Mouse (Mus musculus) neural tube, embryonic 15.5 days (tissue): ENCODE measurements around the gene Tmem132a. TPM values are rescaled to one million over a fixed set of nuclear protein-coding genes. Genes with fewer than 3 reads are reported as not detected.
A peak's percentile ranks its signal among the peaks of the same experiment; 100 is the strongest.

ENCODE experiments used
- ATAC-seq: fragments of 200-750 bp; cut with Nextera tagmentation; 2 replicates; pipeline ENCODE4 v1.8.0; 2017; ENCODE audit warnings: mild to moderate bottlenecking, moderate TSS enrichment, moderate library complexity; ENCODE audit not compliant: low FRiP score
- H3K27ac ChIP-seq: fragments of 300-500 bp; sonication (generic); replicated peaks from 2 replicates; pipeline ENCODE4 v1.5.1; 2015; ENCODE audit warnings: mild to moderate bottlenecking, inconsistent platforms
- H3K27me3 ChIP-seq: fragments of 300-500 bp; sonication (generic); replicated peaks from 2 replicates; pipeline ENCODE4 v1.6.1; 2015; ENCODE audit warnings: inconsistent platforms
- H3K36me3 ChIP-seq: fragments of 300-500 bp; sonication (generic); 2 replicates; pipeline ENCODE4 v1.6.1; 2015; ENCODE audit warnings: inconsistent platforms
- H3K4me1 ChIP-seq: fragments of 300-500 bp; sonication (generic); 2 replicates; pipeline ENCODE4 v1.6.1; 2015; ENCODE audit warnings: inconsistent platforms
- H3K4me2 ChIP-seq: fragments of 300-500 bp; sonication (generic); 2 replicates; pipeline ENCODE4 v1.6.1; 2015; ENCODE audit warnings: inconsistent platforms, mild to moderate bottlenecking, moderate library complexity
- H3K4me3 ChIP-seq: fragments of 300-500 bp; sonication (generic); replicated peaks from 2 replicates; pipeline ENCODE4 v1.5.1; 2015; ENCODE audit warnings: mild to moderate bottlenecking, inconsistent platforms
- H3K9ac ChIP-seq: fragments of 300-500 bp; sonication (generic); replicated peaks from 2 replicates; pipeline ENCODE4 v1.6.1; 2015; ENCODE audit warnings: mild to moderate bottlenecking, inconsistent platforms
- H3K9me3 ChIP-seq: fragments of 300-500 bp; sonication (generic); replicated peaks from 2 replicates; pipeline ENCODE4 v1.6.1; 2016; ENCODE audit warnings: inconsistent platforms
- WGBS: fragments of 180-500 bp; shearing (Covaris S2); methylation state at CpG from one replicate; pipeline ENCODE4 v1.1.7; 2015; ENCODE audit warnings: mixed read lengths; 5-methylcytosine and 5-hydroxymethylcytosine counted together
- polyA plus RNA-seq: library from polyadenylated mRNA; unstranded; fragments of >200 nt; fragmentation: Nextera tagmentation; extraction: Ambion mirVana; gene quantifications from 2 replicates; pipeline ENCODE4 v1.2.1, GENCODE M21; 2015

The Tmem132a gene
- polyA plus RNA-seq, 1 experiment from 2014 or later = 167 TPM

- 0 out of 2 replicates have a peak, but pooled peaks have one; percentile 29 for ATAC-seq
- 93% methylated on average over 12 of the region's 12 CpGs for WGBS
- no peak overlapping the region for H3K27ac ChIP-seq
Measured at GRCm38 (mm10) chr19:10808524-10809233, 61.1 kb downstream of the Tmem132a start.

More at GRCm38 (mm10) chr19:10808524-10809233, 61.1 kb downstream of the Tmem132a start:
- H3K4me2 ChIP-seq = no peak overlapping the region
- H3K36me3 ChIP-seq = no peaks in the 10 kb centered on the region
- no peak overlapping the region for H3K4me3 ChIP-seq
- H3K9me3 ChIP-seq = no peaks in the 10 kb centered on the region
- no peak overlapping the region for H3K9ac ChIP-seq
- H3K4me1 ChIP-seq = 0 out of 2 replicates have a peak, but pooled peaks cover 4% of the 10 kb centered on the region
- no peaks in the 10 kb centered on the region for H3K27me3 ChIP-seq

Other genes with a start within 250 kb of the Tmem132a start
- gene Vwce, start 235.7 kb downstream of the Tmem132a start, polyA plus RNA-seq = 1.7 and 2.4 TPM in 2 replicates
- gene Pga5, start 191.9 kb downstream of the Tmem132a start, polyA plus RNA-seq = not detected in 2 replicates
- gene Vps37c, start 181.2 kb downstream of the Tmem132a start, polyA plus RNA-seq = 28.7 and 30.3 TPM in 2 replicates
- gene Cd5, start 130.9 kb downstream of the Tmem132a start, polyA plus RNA-seq = 0.08 and 1.3 TPM in 2 replicates
- 0.74 TPM in 1 of 2 replicates, not detected in the other for gene Cd6, start 39.9 kb downstream of the Tmem132a start, polyA plus RNA-seq
- gene Slc15a3, start 30.2 kb downstream of the Tmem132a start, polyA plus RNA-seq = 0.27 and 0.55 TPM in 2 replicates
- gene Tmem109, start 12.1 kb upstream of the Tmem132a start, polyA plus RNA-seq = 44.5 and 53.6 TPM in 2 replicates
- 41.6 and 42.7 TPM in 2 replicates for gene Prpf19, start 25.3 kb upstream of the Tmem132a start, polyA plus RNA-seq
- gene Zp1, start 50.7 kb upstream of the Tmem132a start, polyA plus RNA-seq = 0.18 and 0.44 TPM in 2 replicates
- gene Ptgdr2, start 67.2 kb upstream of the Tmem132a start, polyA plus RNA-seq = 0.19 TPM in 1 of 2 replicates, not detected in the other
- gene Ccdc86, start 79.3 kb upstream of the Tmem132a start, polyA plus RNA-seq = 12.7 and 16.9 TPM in 2 replicates
- gene Ms4a10, start 104.7 kb upstream of the Tmem132a start, polyA plus RNA-seq = 1.0 TPM in 1 of 2 replicates, not detected in the other
- not detected in 2 replicates for gene Ms4a15, start 123.3 kb upstream of the Tmem132a start, polyA plus RNA-seq
- 1.6 TPM in 1 of 2 replicates, not detected in the other for gene Ms4a18, start 148.1 kb upstream of the Tmem132a start, polyA plus RNA-seq
- 2.3 TPM in 1 of 2 replicates, not detected in the other for gene Ms4a8a, start 211.2 kb upstream of the Tmem132a start, polyA plus RNA-seq